Mouse (Mus musculus): Measurements from ENCODE around the gene Gramd1c. TPM values are rescaled to one million over a fixed set of nuclear protein-coding genes. Genes with fewer than 3 reads are reported as not detected.

The Gramd1c gene
- polyA plus RNA-seq, 1 experiment from 2014 or later: 6.3 TPM

- H3K27me3 ChIP-seq: no peaks in the 10 kb centered on the region
- no peak overlapping the region for H3K4me2 ChIP-seq
- no peaks in the 10 kb centered on the region for H3K9me3 ChIP-seq
- 74% methylated on average over 3 of the region's 3 CpGs for WGBS
- no peaks in the 10 kb centered on the region for H3K36me3 ChIP-seq
- ATAC-seq (ENCODE audit: insufficient number of reproducible peaks, low FRiP score, low TSS enrichment, low read depth): no peak
- no peak overlapping the region for H3K9ac ChIP-seq
- no peaks in the 10 kb centered on the region for H3K4me1 ChIP-seq
- H3K4me3 ChIP-seq: no peak overlapping the region
- no peak overlapping the region for H3K27ac ChIP-seq
Measured at GRCm38 (mm10) chr16:43945351-43945750, 117.8 kb downstream of the Gramd1c start.

DNA sequence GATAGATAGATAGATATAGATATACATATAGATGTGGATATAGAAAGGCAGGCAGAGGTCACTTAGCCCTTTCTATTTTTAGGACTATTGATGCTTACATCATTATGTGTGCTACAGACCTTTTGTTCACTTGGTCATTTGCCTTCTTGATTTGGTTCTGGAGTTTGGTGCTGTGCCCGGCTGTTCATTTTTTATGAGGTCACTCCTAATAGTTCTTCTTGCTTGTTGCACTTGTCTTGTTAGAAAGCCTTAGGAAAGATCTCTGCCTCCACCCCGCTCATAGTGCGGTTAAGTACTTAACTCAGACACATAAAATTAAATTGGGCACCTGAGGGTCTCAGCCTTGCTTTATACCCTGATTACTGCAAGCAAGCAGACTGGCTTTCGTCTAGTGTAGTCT, 122.3 kb downstream of the Gramd1c start:
- Histone ChIP-seq H3K4me1 (no peaks in the 10 kb centered on the region), H3K27ac (no peak overlapping the region), H3K4me2 (no peak overlapping the region), H3K9me3 (no peaks in the 10 kb centered on the region), H3K36me3 (no peaks in the 10 kb centered on the region), H3K9ac (no peak overlapping the region), H3K27me3 (no peaks in the 10 kb centered on the region), H3K4me3 (no peak overlapping the region)
- 45% methylated on average over 4 of the region's 4 CpGs for WGBS
- no peak for ATAC-seq (ENCODE audit: insufficient number of reproducible peaks, low FRiP score, low TSS enrichment, low read depth)

- Histone ChIP-seq H3K27me3 (no peaks in the 10 kb centered on the region), H3K9ac (no peak overlapping the region), H3K9me3 (no peaks in the 10 kb centered on the region), H3K27ac (no peak overlapping the region), H3K36me3 (no peaks in the 10 kb centered on the region), H3K4me3 (no peak overlapping the region), H3K4me2 (no peak overlapping the region), H3K4me1 (no peaks in the 10 kb centered on the region)
- no peak for ATAC-seq (ENCODE audit: insufficient number of reproducible peaks, low FRiP score, low TSS enrichment, low read depth)
- WGBS: 58% methylated on average over 3 of the region's 3 CpGs
Measured at GRCm38 (mm10) chr16:43935892-43936291, 127.3 kb downstream of the Gramd1c start.

- 53% methylated on average over 3 of the region's 3 CpGs for WGBS
- H3K36me3 ChIP-seq: no peaks in the 10 kb centered on the region
- no peaks in the 10 kb centered on the region for H3K27me3 ChIP-seq
- H3K4me2 ChIP-seq: no peak overlapping the region
- H3K9me3 ChIP-seq: no peaks in the 10 kb centered on the region
- H3K9ac ChIP-seq: no peak overlapping the region
- no peaks in the 10 kb centered on the region for H3K4me1 ChIP-seq
- no peak for ATAC-seq (ENCODE audit: insufficient number of reproducible peaks, low FRiP score, low TSS enrichment, low read depth)
- no peak overlapping the region for H3K27ac ChIP-seq
- no peak overlapping the region for H3K4me3 ChIP-seq
Measured at GRCm38 (mm10) chr16:43935367-43935766, 127.8 kb downstream of the Gramd1c start.

DNA sequence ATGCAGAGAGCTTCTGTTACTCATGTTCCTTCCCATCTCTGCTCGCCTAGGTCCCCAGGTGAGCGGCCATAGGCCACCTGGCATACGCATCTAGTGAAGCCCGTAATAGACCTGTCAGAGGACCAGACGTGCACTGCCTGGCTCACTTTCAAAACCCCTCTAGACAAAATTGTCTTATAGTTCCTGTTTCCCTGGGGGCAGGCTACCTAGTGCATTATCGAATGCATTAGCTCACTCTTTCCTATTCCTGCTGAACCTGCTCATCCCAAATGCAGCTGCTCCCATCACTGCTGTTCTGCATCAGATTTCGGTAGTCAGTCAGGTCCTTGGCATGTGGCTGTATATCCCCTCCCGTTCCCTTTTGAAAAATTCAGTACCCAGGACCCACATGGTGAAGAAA, 128.3 kb downstream of the Gramd1c start:
- H3K36me3 ChIP-seq: no peaks in the 10 kb centered on the region
- H3K27me3 ChIP-seq: no peaks in the 10 kb centered on the region
- no peaks in the 10 kb centered on the region for H3K9me3 ChIP-seq
- no peaks in the 10 kb centered on the region for H3K4me1 ChIP-seq
- H3K4me3 ChIP-seq: no peak overlapping the region
- no peak overlapping the region for H3K4me2 ChIP-seq
- ATAC-seq (ENCODE audit: insufficient number of reproducible peaks, low FRiP score, low TSS enrichment, low read depth): no peak
- 67% methylated on average over 8 of the region's 8 CpGs for WGBS
- H3K9ac ChIP-seq: no peak overlapping the region
- H3K27ac ChIP-seq: no peak overlapping the region

- whole genome bisulfite sequencing: 77% methylated on average over 6 of the region's 6 CpGs
- Histone ChIP-seq H3K9me3 (no peaks in the 10 kb centered on the region), H3K27me3 (no peaks in the 10 kb centered on the region)
Measured at GRCm38 (mm10) chr16:43933041-43933440, 130.1 kb downstream of the Gramd1c start.

GRCm38 (mm10) chr16:43932319-43932718, 130.8 kb downstream of the Gramd1c start:
- no peak for ATAC-seq (ENCODE audit: insufficient number of reproducible peaks, low FRiP score, low TSS enrichment, low read depth)
- Histone ChIP-seq H3K27ac (no peak overlapping the region), H3K4me3 (no peak overlapping the region), H3K4me2 (no peak overlapping the region), H3K9me3 (no peaks in the 10 kb centered on the region), H3K36me3 (no peaks in the 10 kb centered on the region), H3K4me1 (no peaks in the 10 kb centered on the region), H3K27me3 (no peaks in the 10 kb centered on the region), H3K9ac (no peak overlapping the region)
- 74% methylated on average over 7 of the region's 7 CpGs for WGBS

More at GRCm38 (mm10) chr16:43933041-43933440, 130.1 kb downstream of the Gramd1c start:
- Histone ChIP-seq H3K27ac (no peak overlapping the region), H3K9ac (no peak overlapping the region), H3K4me2 (no peak overlapping the region), H3K4me3 (no peak overlapping the region), H3K36me3 (no peaks in the 10 kb centered on the region), H3K4me1 (no peaks in the 10 kb centered on the region)
- no peak for ATAC-seq (ENCODE audit: insufficient number of reproducible peaks, low FRiP score, low TSS enrichment, low read depth)

DNA sequence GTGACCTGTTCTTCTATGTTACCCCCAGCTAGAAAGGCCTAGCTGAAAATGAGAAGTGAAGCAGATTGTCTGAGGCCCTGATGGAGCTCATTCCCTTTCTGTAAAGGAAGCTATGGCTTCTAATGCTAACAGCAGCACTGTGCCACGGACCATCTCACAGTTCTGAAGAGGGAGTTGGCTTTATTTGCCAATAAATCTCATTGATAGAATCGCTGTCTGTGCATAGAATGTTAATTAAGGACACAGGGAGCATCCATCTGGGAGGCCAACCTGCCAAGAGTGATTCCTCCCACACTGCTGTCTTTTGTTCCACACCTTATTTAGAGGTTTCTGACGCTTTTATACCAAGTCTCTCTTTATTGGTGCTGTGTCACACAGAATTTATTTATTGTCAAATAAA, 131.6 kb downstream of the Gramd1c start:
- H3K4me3 ChIP-seq: no peak overlapping the region
- H3K4me2 ChIP-seq: no peak overlapping the region
- H3K4me1 ChIP-seq: no peaks in the 10 kb centered on the region
- H3K36me3 ChIP-seq: no peaks in the 10 kb centered on the region
- H3K27ac ChIP-seq: no peak overlapping the region
- no peaks in the 10 kb centered on the region for H3K9me3 ChIP-seq
- no peak overlapping the region for H3K9ac ChIP-seq
- no peaks in the 10 kb centered on the region for H3K27me3 ChIP-seq
- WGBS: 61% methylated on average over 3 of the region's 3 CpGs
- ATAC-seq (ENCODE audit: insufficient number of reproducible peaks, low FRiP score, low TSS enrichment, low read depth): no peak

DNA sequence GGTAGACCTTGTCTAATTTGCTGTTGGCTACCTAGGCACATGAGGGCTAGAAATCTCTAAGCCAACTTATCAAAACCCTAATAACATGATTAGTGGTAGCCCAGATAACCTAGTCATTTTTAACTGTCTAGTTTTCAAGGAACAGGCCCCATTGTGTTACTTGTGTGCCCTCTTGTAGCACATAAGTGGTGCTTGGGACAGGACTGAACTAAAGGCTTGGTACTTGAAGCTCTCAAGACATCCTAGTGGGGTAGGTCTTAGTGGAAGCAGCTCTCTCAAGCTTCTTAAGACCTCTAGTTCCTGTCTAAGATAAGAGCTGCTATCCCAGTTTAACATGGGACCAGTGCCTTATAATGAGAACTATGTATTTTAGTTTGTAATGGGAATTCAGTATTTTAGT, 132.6 kb downstream of the Gramd1c start:
- Histone ChIP-seq H3K4me2 (no peak overlapping the region), H3K36me3 (no peaks in the 10 kb centered on the region), H3K4me3 (no peak overlapping the region), H3K4me1 (no peaks in the 10 kb centered on the region), H3K27ac (no peak overlapping the region), H3K9me3 (no peaks in the 10 kb centered on the region), H3K27me3 (no peaks in the 10 kb centered on the region), H3K9ac (no peak overlapping the region)
- ATAC-seq (ENCODE audit: insufficient number of reproducible peaks, low FRiP score, low TSS enrichment, low read depth): no peak

Small RNAs within 50 kb of the gene (microRNA-seq; reads per million reads assigned to microRNA genes)
- not detected for gene Mir3470b

Other genes with a start within 250 kb of the Gramd1c start
- gene Ccdc191, start 173.5 kb downstream of the Gramd1c start, polyA plus RNA-seq (2015; fragmentation: Nextera tagmentation; extraction: Ambion mirVana): 9.8 and 14.2 TPM in 2 replicates
- gene Qtrt2, start 136.5 kb downstream of the Gramd1c start, polyA plus RNA-seq (2015; fragmentation: Nextera tagmentation; extraction: Ambion mirVana): 26.8 and 27.3 TPM in 2 replicates
- gene Zdhhc23, start 83.6 kb downstream of the Gramd1c start, polyA plus RNA-seq (2015; fragmentation: Nextera tagmentation; extraction: Ambion mirVana): 0.47 and 1.2 TPM in 2 replicates
- 58.9 and 65.1 TPM in 2 replicates for gene Atp6v1a, start 76.4 kb upstream of the Gramd1c start, polyA plus RNA-seq (2015; fragmentation: Nextera tagmentation; extraction: Ambion mirVana)
- 115 and 134 TPM in 2 replicates for gene Naa50, start 76.5 kb upstream of the Gramd1c start, polyA plus RNA-seq (2015; fragmentation: Nextera tagmentation; extraction: Ambion mirVana)
- gene Usf3, start 109.9 kb upstream of the Gramd1c start, polyA plus RNA-seq (2015; fragmentation: Nextera tagmentation; extraction: Ambion mirVana): 3.1 and 3.3 TPM in 2 replicates